Mouse (Mus musculus): ENCODE measurements around the gene Tspan18.
A peak's percentile ranks its signal among the peaks of the same experiment; 100 is the strongest.

The Tspan18 gene

DNA sequence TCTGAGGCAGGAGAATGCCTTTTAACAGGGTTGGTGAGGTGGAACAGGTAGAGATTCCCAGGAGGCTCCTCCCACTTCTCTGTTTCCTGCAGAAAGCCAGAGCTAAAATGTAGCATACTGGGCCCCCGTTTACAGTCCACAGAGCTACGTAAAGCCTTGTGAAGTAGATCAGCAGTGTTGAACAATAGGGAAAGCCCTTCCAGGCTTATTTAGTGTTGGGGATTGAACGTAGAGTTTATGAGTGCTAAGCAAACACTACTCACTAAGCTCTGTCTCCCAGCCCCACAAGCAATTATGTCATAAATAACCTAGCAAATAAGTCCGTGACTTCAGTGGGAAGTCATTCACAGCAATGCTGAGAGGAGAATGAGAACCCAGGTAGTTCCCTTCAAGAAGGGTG is 76.7 kb downstream of the Tspan18 start:
- DNase-seq = no peak

DNA sequence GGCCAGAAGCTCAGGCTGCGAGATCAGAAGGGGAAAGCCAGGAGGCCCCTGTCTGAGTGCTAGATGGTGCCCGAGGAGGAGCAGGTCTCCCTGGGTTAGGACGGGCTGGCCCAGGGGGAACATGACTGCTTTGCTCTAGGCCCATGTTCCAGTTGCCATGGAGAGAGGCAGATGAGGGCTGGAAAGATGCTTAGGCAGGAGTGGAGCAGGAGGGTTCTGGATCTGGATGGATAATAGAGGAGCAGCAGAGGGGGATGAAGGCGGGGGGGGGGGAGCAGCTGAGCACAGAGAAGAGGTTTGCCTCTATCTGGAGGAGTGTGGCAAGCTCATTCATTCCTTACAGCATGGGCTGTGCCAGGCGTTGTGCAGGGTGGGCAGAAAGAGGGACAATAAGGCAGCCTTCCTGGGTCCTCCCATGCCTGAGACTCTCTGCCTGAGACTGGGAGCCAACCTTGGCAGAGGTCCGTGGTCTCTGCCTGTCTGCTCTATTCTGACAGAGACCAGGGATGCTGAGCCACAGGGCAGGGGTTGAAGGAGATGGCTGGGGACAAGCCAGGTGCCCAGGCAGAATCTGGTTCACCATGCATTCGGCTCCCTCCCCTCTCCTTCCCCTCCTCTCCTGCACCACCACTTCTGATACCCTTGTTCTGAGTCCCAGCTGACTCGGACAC is 77.4 kb downstream of the Tspan18 start:
- no peak for DNase-seq

DNA sequence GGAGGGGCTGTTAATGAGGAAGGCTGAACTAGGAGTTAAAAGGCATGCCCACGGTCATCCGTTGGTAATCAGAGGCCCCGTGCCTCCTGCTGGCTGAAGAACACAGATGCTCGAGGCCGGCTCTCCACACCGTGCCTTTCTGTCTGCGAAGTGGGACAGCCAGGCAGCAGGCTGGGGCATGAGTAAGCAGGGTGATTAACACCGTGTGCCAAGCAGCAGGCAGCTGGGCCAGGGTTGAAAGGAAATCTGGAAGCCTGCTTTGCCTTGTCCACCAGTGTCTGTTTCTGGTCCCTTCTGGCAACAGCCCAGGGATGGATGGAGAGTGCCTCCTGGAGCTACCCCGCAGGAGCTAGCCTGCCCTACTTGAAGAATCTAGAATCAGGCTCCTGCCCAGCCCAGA is 81.9 kb downstream of the Tspan18 start:
- DNase-seq = peak; percentile 46 to 55

DNA sequence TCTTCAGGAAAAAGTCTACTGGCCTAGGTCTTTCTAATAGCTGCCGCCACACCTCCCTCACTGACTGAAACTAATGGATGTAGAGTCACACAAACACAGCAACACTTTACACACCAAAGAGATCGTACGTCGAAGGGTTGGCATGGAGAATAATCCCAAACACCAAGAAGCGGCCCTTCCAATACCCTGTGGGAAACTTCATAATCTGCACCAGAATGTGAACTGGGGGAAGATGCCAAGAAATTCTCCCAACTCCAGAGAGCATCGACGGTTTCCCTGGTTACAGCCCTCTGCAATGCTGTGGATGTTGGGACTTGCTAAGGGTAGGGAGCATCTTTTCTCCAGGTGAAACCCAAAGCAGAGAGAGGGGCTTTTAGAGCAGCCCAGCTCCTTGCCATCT is 83.7 kb downstream of the Tspan18 start:
- no peak for DNase-seq

DNA sequence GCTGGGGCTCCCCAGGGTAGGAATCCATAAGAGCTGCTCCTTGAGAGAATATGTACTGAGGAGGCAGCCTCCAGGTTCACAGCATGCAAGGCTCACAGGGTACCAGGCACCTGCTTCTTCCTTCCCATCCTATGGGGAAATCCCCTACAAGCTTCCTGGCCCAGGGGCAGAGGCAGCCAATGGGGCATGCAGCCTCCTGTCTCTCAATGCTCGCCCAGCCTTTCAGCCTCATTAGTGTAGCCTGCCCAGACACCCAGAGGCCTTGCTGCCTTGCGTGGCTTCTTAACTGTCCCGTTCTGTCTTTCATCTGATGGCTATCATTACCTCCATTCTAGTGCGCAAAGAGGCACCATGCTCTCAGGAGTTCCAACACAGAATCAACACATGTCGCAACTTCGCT is 85.2 kb downstream of the Tspan18 start:
- no peak for DNase-seq

DNA sequence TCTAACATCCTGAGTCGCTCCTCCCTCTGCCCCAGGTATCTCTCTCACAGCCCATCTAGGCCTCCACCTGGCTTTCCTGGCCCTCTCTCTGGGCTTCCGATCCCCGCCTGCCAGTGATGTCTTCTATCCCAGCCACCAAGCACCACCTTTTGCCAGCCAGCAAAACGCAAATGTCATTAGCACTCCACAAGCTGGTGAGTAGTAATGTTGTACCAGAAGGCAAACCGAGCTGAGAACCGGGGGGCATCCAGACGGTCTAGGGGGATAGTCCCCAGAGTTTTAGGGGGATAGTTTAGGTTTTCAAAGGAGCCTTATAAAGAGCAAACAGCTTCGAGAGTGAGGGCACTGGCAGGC is 90.2 kb downstream of the Tspan18 start:
- DNase-seq = peak; percentile 54 to 58

DNA sequence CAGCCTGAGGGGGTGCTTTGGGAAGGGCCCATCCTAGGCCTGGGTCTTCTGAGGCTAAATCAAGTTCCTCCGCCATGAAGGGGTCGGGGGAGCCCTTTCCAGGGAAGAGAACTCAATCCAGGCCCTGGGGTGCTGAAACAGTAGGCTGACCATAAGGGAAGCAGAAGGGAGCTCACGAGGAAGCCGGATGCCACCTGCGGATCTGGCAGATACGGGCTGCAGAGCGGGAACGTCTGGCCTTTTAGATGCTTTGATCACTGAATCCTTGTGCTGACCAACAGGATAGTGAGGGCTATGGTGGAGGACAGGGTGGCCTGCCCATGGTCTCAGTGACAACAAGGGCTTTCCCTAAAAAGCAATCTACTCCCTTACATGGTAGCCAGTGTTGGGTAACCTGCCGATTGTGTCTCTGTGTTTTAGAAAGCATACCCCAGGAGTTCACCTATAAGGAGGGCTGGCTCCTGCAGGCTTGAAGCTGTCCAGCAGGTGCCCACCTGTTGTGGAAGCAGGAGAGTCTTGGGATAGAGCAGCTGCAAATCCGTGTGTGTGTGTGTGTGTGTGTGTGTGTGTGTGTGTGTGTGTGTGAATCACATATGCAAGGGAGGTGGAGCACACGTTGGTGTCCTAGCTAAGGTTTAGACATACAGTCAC is 90.7 kb downstream of the Tspan18 start:
- DNase-seq = peak; percentile 70 to 71

DNA sequence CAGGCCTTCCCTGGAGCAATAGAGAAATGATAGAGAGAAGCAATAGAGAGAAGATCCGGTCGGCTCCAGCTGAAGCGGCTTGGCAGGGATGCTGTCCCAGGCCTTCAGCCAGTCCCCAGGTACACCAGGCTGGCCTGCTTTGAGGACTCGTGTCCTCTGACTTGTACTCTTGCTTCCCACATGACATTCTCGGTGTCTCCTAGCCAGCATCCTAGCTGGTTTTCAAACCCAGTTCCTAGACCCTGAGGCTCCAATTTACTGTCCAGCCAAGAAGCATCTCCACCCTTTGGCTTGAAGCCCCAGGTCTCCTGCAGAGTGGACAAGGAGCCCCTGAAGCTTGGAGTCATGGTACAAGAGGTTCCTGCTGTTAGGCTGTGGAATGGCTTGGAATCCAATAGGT is 92.1 kb downstream of the Tspan18 start:
- peak; percentile 59 to 62 for DNase-seq

DNA sequence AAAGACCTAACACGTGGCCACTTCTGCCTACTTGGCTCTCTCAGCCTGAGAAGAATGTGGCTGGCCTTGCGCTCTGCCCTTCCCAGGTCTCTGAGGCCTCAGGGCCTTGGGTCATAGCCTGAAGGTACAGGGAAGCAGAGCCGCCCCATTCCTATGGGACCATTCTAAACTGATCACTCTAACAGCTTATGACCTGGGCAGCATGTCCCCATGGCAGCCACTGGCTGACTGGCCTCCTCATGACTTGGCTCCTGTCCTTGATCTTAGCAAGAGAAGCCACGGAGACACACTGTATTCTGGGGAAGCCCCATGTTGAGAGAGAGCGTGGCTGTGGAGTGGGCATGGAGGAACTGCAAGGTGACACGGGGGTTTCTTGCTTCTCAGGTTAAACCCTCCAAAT is 95.4 kb downstream of the Tspan18 start:
- no peak for DNase-seq

DNA sequence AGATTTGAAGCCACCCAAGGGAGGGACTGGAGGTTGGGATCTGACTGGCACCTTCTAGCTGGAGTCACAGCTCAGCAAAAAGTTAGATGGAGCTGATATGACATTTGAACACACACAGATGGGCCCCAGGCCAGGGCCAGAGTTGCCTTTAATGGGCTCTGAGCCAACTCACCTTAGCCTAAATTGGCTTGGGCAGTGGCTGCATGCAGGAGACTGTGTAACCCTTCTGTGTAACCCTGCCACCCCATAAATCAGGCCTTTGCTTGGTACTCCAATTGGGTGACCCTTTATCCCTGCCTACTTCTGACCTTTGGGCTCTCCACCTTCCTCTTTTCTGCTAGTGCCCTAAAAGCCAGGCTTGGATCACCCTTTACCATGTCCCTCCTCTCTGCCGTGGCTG is 97.2 kb downstream of the Tspan18 start:
- DNase-seq = no peak

DNA sequence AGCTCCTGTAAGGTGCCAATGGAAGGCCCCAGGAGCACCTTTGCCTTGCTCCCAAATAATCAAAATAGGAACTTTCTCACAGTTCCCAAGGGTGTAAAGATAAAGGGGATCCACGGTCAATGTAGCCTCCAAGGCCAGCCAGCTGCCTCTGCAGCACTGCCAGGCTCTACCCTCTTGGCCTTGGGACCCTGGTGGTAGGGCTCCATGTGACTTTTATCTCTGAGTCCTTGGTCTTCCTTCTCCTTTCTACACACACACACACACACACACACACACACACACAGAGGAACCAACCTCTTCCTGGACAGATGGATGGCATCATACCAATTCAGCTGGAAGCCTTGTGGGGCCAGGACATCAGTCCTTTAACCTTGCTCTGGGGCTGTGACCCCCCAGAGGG is 102.2 kb downstream of the Tspan18 start:
- DNase-seq = no peak

DNA sequence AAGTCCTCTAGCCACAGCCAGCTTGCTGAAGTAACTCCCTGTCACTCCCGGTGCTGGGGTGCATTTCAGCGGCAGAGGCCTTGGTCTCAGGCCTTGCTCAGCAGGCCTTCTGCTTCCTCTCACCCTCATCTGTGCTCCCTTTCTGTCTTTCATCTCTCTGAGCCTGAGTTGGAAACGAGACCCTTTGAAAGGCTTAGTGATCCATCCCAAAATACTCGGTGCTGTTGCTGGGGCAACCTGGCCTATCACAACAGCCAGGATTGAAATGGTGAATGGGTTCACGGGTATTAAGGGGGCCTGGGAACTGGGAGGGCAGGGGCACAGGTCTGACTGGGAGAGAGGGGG is 105.9 kb downstream of the Tspan18 start:
- DNase-seq = no peak

DNA sequence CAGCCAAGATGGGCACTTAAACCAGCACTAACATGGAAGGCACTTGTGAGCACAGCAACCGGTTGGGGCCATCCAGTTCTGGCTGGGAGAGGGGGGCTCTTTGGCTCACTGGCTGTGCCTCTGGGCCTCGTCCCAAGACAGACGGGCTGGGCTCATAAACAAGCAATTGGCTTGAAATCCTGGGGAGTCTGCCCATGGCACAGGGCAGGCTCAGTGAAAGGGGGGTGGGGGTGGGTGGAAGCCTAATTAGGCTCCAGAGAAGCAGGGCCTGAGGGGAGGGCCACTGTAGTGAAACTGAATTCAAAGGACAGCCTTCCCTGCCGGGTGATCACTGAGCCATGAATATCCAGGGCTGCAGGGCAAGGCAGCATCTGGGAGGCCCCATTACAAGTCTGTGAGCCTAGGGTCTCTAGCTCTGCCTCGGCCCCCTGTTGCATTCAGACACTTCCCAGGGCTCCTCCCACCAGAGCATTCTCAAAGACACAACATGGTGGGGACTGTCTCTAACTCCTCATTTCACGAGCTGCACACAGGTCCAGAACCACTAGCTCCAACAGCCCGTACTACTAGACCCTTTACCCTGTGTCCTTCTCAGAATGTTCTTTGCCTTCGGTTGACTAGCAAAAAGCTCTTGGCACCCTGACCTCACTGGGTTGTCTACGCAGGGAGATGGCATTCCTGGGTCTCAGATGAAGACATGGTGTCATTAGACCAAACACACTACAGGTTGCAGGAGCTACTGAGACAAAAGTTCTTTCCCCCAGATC is 106.4 kb downstream of the Tspan18 start:
- no peak for DNase-seq

DNA sequence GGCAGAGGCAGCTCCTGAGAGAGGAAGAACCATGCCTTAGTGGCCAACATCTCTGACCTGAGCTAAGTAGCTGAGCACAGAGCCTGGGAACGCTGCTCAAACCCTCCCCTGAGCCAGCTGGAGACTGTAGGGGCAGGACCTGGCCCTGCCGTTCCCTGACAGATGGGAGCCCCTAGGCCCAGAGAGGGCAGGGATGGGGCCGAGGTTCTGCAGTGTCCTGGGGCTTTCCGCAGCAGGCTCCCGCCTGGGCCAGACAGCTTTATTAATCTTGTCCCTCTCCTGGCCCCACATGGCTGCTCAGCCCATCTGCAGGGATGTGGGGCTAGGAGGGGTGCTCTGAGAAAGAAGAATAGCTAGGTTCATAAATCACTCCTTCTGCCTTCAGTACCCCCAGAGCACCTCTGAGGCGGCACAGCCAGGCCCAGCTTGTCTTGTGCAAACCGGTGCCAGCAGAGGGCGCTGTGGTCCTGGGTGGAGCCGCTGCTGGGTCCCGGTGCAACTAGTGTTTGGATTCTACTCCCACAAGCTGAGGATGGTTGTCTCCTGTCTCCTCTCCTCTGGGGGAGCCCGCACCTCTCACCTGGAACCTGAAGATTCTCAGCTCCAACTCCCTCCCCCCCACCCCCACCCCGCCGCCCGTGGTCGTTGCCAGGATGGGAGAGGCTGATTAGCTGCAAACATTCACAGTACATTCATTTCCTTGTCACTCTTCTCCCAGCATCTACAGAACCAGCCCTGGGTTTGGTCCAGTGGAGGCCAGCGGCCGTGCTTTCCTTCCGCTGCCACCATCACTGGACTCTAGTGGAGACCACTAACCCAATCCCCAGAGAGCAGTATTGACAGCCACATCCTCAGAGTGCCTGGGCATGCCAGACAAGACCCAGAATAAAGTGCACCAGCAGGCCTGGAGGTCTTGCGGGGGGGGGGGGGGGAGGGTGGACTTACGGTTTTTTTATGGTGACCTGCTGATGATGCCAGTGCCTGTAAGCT is 107.4 kb downstream of the Tspan18 start:
- DNase-seq = peak; percentile 92 to 94

DNA sequence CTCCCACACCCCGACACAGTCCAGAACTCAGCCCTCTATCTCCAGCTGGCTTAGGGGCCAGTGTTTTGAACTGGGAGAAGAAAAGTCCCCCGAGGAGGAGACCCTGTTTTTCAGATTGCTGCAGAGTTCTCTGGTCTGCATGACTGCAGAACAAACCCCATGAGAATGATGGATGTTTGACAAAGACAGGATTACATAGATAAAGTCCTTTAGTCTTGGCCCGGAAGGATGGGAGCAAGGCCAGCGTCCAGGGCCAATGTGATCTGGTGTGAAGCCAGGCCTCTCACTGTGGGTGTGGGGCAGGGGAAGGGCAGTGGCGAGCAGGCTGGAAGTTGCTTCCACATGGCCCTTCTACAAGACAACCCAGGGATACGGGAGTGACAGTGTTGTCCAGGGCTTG is 110.8 kb downstream of the Tspan18 start:
- peak; percentile 72 to 79 for DNase-seq

DNA sequence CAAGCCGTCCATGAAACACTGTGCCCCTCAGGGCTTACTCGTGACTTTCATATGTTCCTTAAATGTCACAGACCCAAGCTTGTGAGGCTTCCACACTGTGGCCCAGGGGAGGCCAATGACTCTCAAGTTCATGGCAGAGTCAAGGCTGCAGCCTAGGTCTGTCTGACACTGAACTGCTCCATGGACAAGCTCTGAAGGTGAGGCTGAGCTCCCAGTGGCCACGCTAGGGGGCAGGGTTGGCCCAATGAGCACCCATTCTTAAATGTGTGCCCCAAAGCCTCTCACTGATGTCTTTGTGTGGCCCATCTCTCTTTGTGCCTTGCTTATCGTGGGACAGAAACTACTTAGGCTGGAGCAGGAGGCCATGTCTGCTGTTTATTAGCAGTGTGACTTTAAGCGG is 113.9 kb downstream of the Tspan18 start:
- no peak for DNase-seq

DNA sequence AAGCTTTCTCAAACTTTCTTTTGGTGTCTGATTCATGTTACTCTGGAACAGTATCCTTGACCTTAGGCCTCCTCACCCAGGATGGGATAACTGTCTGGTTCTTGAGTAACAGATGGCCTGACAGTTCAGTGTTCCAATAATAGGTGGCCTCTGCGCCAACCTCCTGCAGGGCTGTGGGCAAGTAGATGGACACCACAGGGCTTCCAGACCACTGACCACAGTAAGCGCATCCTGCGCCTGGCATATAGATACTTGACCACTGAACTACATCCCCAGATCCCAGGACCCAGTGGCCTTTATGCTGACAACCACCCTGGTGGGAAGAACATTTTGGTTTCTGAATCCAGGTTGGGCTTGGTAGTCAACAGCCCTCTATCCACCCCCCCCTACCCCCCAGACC is 114.7 kb downstream of the Tspan18 start:
- DNase-seq = peak in 1 of 2 experiments; percentile 48

DNA sequence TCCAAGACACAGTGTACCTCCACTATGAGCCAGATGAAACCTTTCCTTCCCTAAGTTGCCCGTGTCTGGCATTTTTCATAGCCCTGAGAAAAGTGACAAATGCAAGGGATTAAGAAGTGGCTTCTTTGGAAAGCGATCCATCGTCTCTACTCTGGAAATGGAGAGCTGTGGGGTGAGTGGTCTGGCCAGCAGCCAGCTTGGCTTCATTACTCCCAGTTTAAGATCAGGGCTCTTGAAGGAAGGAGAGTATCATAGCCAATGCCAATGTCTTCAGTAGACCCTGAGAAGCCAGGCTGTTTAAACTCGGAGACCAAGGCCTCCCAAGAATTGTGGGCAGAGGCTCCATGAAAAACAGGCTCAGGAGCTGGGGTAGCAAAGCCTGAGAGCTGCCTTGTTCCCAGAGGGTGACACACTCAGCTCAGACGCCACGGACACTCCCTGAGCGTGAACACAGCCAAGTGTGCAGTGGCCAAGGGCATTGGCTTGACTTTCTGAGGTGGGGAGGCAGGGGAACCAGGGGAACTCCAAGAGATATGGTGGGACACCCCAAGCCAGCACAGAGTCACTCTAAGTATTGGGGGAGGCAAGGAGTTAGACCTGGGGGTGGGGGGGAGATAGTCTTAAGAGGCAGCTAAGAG is 115.8 kb downstream of the Tspan18 start:
- DNase-seq = no peak

DNA sequence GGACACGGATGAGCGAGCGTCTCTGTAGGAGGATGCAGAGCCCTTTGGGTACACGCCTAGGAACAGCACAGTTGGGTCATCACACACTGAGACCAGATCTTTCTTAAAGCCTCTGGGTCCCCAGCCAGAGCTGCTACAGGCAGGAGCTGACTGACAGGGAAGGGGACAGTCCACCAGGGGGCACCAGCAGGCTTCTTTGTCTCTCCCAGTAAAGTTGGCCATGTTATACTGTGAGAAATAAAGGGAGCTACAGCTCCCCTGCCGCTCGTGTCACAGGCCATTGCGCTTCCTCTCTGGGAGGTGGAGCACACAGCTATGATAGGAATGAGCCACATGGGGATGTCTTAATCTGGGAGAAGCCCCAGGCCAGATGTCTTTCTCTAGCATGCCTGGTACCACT is 117.3 kb downstream of the Tspan18 start:
- peak; percentile 96 to 97 for DNase-seq

DNA sequence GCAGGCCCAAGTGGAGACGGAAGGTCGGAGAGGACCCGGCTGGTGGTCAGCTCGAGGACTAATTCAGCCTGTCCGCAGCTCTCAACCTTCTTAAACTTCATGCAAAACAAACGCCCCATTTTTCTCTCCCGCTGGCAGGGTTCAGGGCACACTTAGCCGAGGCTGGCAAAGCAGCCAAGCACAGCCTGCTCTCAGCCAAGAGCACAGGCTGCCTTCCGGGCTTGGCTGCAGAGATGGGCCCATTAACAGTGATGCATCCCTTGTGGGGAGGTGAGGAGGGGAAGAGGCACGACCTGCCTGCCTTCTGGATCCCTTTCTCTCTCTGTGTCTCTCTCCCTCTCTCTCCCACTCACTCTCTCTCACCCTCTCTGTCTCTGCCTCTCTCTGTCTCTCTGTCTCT is 118.5 kb downstream of the Tspan18 start:
- DNase-seq = peak; percentile 80 to 84

DNA sequence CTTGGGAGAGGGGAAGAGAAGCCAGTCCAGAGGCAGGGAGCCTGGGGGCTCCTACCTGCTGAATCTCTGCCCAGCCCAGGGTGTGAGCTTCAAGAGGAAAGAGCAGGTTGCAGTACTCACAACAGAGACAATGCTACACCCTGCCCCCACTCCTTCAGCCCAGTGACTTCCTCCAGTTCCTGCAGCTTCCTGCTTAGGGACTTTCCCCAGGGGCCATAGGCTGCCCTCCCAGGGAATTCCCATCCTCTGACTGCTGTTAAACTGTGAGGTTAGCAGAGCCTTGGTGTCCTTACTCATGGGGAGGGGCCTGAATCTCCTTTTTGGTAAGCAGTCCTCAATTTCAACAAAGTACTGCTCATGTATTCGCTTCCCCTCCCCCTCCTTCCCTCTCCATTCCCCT is 120.1 kb downstream of the Tspan18 start:
- DNase-seq = no peak

DNA sequence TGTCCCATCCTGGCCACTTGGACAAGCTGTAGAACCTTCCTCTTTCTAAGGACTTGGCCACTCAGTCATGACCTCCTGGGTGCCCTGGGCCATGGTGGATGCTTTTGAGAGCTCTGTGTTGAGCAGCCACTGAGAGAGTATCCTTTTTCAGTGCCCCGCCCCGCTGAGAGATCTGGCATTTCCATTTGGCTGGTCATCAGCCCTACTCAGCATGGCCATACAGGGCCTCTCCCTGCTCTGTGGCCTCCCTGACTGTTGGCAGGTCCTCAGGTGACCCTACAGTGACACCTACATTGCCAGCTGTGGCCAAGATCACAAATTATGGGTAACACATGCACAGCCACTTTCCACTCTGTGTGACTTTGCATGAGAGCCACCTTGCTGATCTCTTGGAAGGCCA is 121.4 kb downstream of the Tspan18 start:
- no peak for DNase-seq

DNA sequence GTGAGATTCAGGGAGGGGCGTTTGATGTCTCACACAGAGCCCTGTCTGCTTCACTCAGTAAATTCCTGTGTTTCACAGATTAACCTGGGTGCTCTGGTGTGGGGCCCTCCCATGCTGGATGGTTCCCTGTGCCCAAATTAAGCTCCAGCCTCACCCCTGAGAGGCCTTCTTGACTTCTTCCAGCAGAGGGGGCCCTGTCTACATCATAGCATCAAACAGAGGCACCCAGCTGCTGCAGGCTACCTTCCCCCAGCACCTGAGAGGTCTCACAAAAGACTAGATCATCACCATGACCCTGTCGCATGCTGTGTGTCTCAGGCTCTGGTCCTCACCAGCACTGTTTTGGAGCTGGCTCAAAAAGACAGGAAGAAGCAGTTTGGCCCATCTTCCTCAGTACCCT is 121.9 kb downstream of the Tspan18 start:
- no peak for DNase-seq

Data from cerebellum, postnatal 36 days (tissue).